Mouse (Mus musculus) embryonic facial prominence, embryonic 11.5 days (tissue): Measurements from ENCODE around the gene Pla2g3. TPM values are rescaled to one million over a fixed set of nuclear protein-coding genes. Genes with fewer than 3 reads are reported as not detected.

Experiments
- ATAC-seq: fragments of 200-750 bp; cut with Nextera tagmentation; replicated peaks from 2 replicates; pipeline ENCODE4 v1.8.0; 2017; ENCODE audit warnings: low read depth; ENCODE audit not compliant: insufficient number of reproducible peaks, low FRiP score, low TSS enrichment
- DNase-seq: peaks from one replicate; pipeline ENCODE4 v3.0.0-alpha.2; 2015; ENCODE audit warnings: low spot score
- H3K27ac ChIP-seq: fragments of 300-500 bp; sonication (generic); replicated peaks from 2 replicates; pipeline ENCODE4 v1.5.1; 2014; ENCODE audit warnings: mild to moderate bottlenecking, low read depth, low read length, control low read depth
- H3K27me3 ChIP-seq: fragments of 300-500 bp; sonication (generic); 2 replicates; pipeline ENCODE4 v1.6.1; 2014; ENCODE audit warnings: mild to moderate bottlenecking, low read length, moderate library complexity, mixed read lengths; ENCODE audit not compliant: control insufficient read depth, insufficient read depth
- H3K36me3 ChIP-seq: fragments of 300-500 bp; sonication (generic); replicated peaks from 2 replicates; pipeline ENCODE4 v1.6.1; 2014; ENCODE audit warnings: low read depth, mild to moderate bottlenecking, low read length, moderate library complexity, mixed read lengths; ENCODE audit not compliant: control insufficient read depth, insufficient read depth
- H3K4me1 ChIP-seq: fragments of 300-500 bp; sonication (generic); 2 replicates; pipeline ENCODE4 v1.6.1; 2014; ENCODE audit warnings: low read length, mixed read lengths; ENCODE audit not compliant: control insufficient read depth, insufficient read depth
- H3K4me2 ChIP-seq: fragments of 300-500 bp; sonication (generic); 2 replicates; pipeline ENCODE4 v1.6.1; 2014; ENCODE audit warnings: low read depth, mild to moderate bottlenecking, control low read depth, low read length, moderate library complexity
- H3K4me3 ChIP-seq: fragments of 300-500 bp; sonication (generic); 2 replicates; pipeline ENCODE4 v1.5.1; 2014; ENCODE audit warnings: low read depth, low read length, control low read depth
- H3K9ac ChIP-seq: fragments of 300-500 bp; sonication (generic); replicated peaks from 2 replicates; pipeline ENCODE4 v1.6.1; 2014; ENCODE audit warnings: mild to moderate bottlenecking, control low read depth, low read length
- H3K9me3 ChIP-seq: fragments of 300-500 bp; sonication (generic); replicated peaks from 2 replicates; pipeline ENCODE4 v1.6.1; 2016; ENCODE audit warnings: mild to moderate bottlenecking, low read length, inconsistent platforms, mixed read lengths; ENCODE audit not compliant: control insufficient read depth
- WGBS: fragments of 180-500 bp; shearing (Covaris S2); extraction: QIAGEN DNeasy Blood & Tissue Kit; methylation state at CpG from one replicate; pipeline ENCODE4 v1.1.7; 2014; 5-methylcytosine and 5-hydroxymethylcytosine counted together
- polyA plus RNA-seq: library from polyadenylated mRNA; unstranded; fragments of >200 nt; fragmentation: Nextera tagmentation; extraction: Ambion mirVana; gene quantifications from 2 replicates; pipeline ENCODE4 v1.2.1, GENCODE M21; 2014

Pla2g3 gene
- polyA plus RNA-seq, 1 experiment from 2014 or later = 0.41 TPM

GRCm38 (mm10) chr11:3543001-3543400 is 54.9 kb downstream of the Pla2g3 start:
- DNase-seq (no peak), ATAC-seq (no peak)
- H3K4me1 ChIP-seq = no peaks in the 10 kb centered on the region; the same call in 1 of the 2 replicates
- H3K9ac ChIP-seq = no peak overlapping the region
- H3K9me3 ChIP-seq = no peaks in the 10 kb centered on the region
- H3K4me3 ChIP-seq = no peak overlapping the region
- H3K27ac ChIP-seq = no peak overlapping the region
- WGBS = 41% methylated on average over 5 of the region's 5 CpGs
- H3K36me3 ChIP-seq = no peaks in the 10 kb centered on the region
- no peaks in the 10 kb centered on the region for H3K27me3 ChIP-seq
- H3K4me2 ChIP-seq = no peak overlapping the region

- ATAC-seq = no peak
- no peaks in the 10 kb centered on the region for H3K36me3 ChIP-seq
Measured at GRCm38 (mm10) chr11:3544409-3544808, 56.3 kb downstream of the Pla2g3 start.

GRCm38 (mm10) chr11:3545531-3546241 is 57.6 kb downstream of the Pla2g3 start:
- no peak for DNase-seq
- no peaks in the 10 kb centered on the region for H3K27me3 ChIP-seq
- ATAC-seq = no peak
- H3K27ac ChIP-seq = no peak overlapping the region
- no peaks in the 10 kb centered on the region for H3K4me1 ChIP-seq
- 20% methylated on average over 9 of the region's 9 CpGs for WGBS
- no peak overlapping the region for H3K4me3 ChIP-seq
- H3K36me3 ChIP-seq = no peaks in the 10 kb centered on the region
- no peak overlapping the region for H3K4me2 ChIP-seq
- no peaks in the 10 kb centered on the region for H3K9me3 ChIP-seq
- H3K9ac ChIP-seq = no peak overlapping the region

More at GRCm38 (mm10) chr11:3544409-3544808, 56.3 kb downstream of the Pla2g3 start:
- H3K9me3 ChIP-seq = no peaks in the 10 kb centered on the region
- no peaks in the 10 kb centered on the region for H3K27me3 ChIP-seq
- WGBS = 97% methylated on average over 5 of the region's 5 CpGs
- no peak for DNase-seq
- no peak overlapping the region for H3K27ac ChIP-seq
- H3K9ac ChIP-seq = no peak overlapping the region
- no peak overlapping the region for H3K4me3 ChIP-seq
- H3K4me1 ChIP-seq = no peaks in the 10 kb centered on the region
- H3K4me2 ChIP-seq = no peak overlapping the region

- no peak overlapping the region for H3K4me3 ChIP-seq
- H3K9ac ChIP-seq = no peak overlapping the region
- ATAC-seq (no peak), DNase-seq (no peak)
- no peak overlapping the region for H3K4me2 ChIP-seq
- no peak overlapping the region for H3K27ac ChIP-seq
- H3K4me1 ChIP-seq = no peaks in the 10 kb centered on the region
- no peaks in the 10 kb centered on the region for H3K9me3 ChIP-seq
- no peaks in the 10 kb centered on the region for H3K27me3 ChIP-seq
- H3K36me3 ChIP-seq = no peaks in the 10 kb centered on the region
- WGBS = 19% methylated on average over 1 of the region's 1 CpGs
Measured at GRCm38 (mm10) chr11:3546242-3546562, 58.1 kb downstream of the Pla2g3 start.

GRCm38 (mm10) chr11:3547047-3547446 is 59.0 kb downstream of the Pla2g3 start:
- no peak for ATAC-seq

GRCm38 (mm10) chr11:3547969-3548368 is 59.9 kb downstream of the Pla2g3 start:
- Histone ChIP-seq H3K4me3 (no peak overlapping the region), H3K4me2 (no peak overlapping the region), H3K27me3 (no peaks in the 10 kb centered on the region), H3K9me3 (no peaks in the 10 kb centered on the region), H3K36me3 (no peaks in the 10 kb centered on the region), H3K27ac (no peak overlapping the region), H3K9ac (no peak overlapping the region), H3K4me1 (no peaks in the 10 kb centered on the region)
- WGBS = 45% methylated on average over 6 of the region's 6 CpGs
- ATAC-seq (no peak), DNase-seq (peak; percentile 33)

More at GRCm38 (mm10) chr11:3547047-3547446, 59.0 kb downstream of the Pla2g3 start:
- 84% methylated on average over 2 of the region's 2 CpGs for WGBS
- no peak for DNase-seq
- no peak overlapping the region for H3K4me3 ChIP-seq
- no peaks in the 10 kb centered on the region for H3K4me1 ChIP-seq
- no peak overlapping the region for H3K27ac ChIP-seq
- no peaks in the 10 kb centered on the region for H3K27me3 ChIP-seq
- no peaks in the 10 kb centered on the region for H3K36me3 ChIP-seq
- no peaks in the 10 kb centered on the region for H3K9me3 ChIP-seq
- no peak overlapping the region for H3K4me2 ChIP-seq
- H3K9ac ChIP-seq = no peak overlapping the region

- Histone ChIP-seq H3K4me1 (no peaks in the 10 kb centered on the region), H3K27ac (no peak overlapping the region), H3K9ac (no peak overlapping the region), H3K4me3 (no peak overlapping the region), H3K4me2 (no peak overlapping the region), H3K27me3 (no peaks in the 10 kb centered on the region), H3K9me3 (no peaks in the 10 kb centered on the region), H3K36me3 (no peaks in the 10 kb centered on the region)
- ATAC-seq = no peak
- 63% methylated on average over 3 of the region's 3 CpGs for WGBS
- no peak for DNase-seq
Measured at GRCm38 (mm10) chr11:3548564-3549295, 60.6 kb downstream of the Pla2g3 start.
